Mouse (Mus musculus) left cerebral cortex, postnatal 25 days (tissue): ENCODE measurements around the gene Ddx41. TPM values are rescaled to one million over a fixed set of nuclear protein-coding genes. Genes with fewer than 3 reads are reported as not detected.
A peak's percentile ranks its signal among the peaks of the same experiment; 100 is the strongest.

ENCODE experiments used
- DNase-seq, 2 experiments: peaks; one replicate each; pipeline ENCODE4 v3.0.0; 2022; ENCODE audit warnings: low spot score in 2 of 2, mixed read lengths in 1 of 2
- intact Hi-C: fragments of 180-260 bp; cut with DNase I; formaldehyde crosslinking; loops from one replicate; pipeline ENCODE4 v1.15.1; 2025
- total RNA-seq, 2 experiments: library from RNA; stranded (reverse); gene quantifications; 2 replicates each; pipeline ENCODE4 v1.2.3; 2021

Ddx41 gene
- total RNA-seq, 2 experiments from 2014 or later = 53.6 to 58.0 TPM

DNA sequence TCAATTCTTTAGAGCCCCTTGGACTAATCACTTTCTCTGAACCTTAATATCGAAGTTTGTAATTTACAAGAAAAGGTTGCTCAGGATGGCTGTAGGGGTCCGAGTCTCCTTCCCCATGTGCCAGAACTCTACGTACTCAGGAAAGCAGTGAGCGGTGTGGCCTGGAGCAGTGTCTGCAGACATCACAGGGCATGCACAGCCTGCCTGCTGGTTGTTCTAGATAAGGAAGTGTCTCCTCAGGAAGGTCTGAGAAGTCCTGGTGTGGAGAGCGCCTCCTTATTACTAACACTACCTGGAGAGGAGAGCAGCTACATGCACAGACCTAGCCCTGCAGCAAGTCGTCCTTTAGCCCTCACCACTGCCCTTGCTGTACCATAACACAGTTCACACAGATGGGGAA is 8.3 kb upstream of the Ddx41 start:
- no peak for DNase-seq
- intact Hi-C loops = no loop called here

DNA sequence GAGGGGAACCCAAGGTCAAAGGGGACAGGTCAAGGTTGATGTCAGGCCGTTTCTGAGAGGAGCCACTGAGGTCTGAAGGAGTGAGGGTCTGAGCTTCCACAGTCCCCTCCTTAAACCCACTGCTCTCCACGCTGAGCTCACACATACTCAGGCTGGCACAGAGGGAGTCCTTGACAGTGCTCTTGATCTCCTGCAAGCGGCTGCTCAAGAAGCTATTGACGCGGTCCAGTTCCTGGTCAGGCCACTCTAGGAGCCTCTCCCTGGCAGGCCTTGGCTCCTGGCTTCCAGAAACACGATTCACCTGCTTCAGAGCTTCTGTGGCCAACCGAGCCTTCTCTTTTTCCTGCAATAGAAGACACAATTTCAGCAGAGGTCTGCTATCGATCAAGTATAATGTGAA is 7.0 kb upstream of the Ddx41 start:
- no peak for DNase-seq
- intact Hi-C loops = no loop called here

DNA sequence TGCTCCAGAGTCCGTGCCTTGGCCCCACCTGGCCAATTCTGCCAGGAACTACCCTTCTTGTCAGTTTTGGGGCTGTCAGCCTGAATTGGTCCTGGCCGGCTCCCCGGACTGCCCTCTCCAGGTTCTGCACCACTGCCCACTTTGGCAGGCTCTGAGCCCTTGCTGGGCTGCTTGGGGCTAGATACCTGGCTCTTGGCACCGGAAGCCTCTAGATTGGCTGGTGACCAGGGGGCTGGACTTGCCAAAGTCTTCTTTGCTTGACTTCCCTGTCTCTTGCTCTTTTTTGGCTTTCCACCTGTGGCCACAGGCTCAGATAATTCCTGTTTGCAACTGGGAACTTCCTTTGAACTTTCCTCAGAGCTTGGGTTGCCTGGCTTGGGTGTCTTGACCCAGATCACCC is 6.4 kb upstream of the Ddx41 start:
- DNase-seq = no peak
- intact Hi-C loops = no loop called here

DNA sequence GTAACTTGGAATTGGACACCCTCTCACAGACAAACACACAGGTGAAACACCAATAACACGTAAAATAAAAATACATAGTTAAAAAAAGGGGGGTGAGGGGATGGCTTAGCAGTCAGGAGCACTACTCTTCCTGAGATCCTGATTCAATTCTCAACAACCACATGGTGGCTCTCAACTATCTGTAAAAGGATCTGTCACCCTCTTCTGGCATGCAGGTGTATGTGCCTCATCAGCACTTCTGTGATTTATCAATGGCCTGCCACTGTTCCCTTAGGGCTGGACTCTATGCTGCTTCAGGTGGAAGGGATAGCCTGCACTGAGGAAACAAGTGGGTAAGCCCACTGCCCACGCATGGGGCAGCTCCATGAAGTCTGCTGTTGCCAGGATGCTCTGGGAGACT is 4.5 kb upstream of the Ddx41 start:
- DNase-seq = peak; percentile 46 to 52
- intact Hi-C loops = no loop called here

DNA sequence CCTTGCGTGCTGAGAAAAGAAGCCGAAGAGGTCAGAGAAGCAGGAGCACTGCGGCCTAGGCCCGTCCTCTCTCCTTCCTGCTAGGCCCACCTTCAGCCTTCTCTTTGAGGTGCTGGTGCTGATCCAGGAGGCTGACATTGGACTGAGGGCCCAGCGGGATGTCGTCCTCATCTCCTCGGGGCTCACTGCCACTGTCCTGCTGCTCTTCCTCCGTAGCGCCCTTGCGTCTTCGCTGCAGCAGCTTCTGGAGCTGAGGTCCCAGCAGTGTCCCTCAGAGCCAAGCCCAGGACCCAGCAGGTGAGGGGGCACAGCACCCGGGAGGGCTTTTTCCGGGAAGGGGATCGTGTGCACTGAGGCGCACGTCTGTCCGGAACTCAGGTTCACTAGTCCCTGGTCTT is 663 bp downstream of the Ddx41 start:
- DNase-seq = no peak
- intact Hi-C loops = loop anchor here (5.0 kb wide), 1 partner anchor 128 kb away; no protein-coding TSS in a partner anchor

DNA sequence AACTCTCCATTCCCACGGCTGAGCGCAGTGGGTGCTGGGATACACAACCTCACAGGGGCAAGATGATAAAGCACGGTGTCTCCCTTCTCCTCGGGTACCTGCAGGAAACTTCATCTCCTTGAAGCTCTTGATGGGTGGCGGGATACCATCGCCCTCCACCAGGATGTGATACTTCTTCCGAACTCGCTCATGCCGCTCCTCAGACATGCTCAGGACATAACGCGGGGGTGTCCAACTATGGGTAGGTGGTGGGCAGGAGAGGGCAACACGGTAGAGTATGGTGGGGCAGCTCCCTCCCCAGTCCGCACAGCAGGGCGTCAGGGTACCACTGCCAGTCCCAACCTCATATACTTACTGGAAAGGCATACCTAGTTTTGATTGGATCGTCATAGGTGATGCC is 1.3 kb downstream of the Ddx41 start:
- intact Hi-C loops = loop anchor here (5.0 kb wide), 1 partner anchor 128 kb away; no protein-coding TSS in a partner anchor

DNA sequence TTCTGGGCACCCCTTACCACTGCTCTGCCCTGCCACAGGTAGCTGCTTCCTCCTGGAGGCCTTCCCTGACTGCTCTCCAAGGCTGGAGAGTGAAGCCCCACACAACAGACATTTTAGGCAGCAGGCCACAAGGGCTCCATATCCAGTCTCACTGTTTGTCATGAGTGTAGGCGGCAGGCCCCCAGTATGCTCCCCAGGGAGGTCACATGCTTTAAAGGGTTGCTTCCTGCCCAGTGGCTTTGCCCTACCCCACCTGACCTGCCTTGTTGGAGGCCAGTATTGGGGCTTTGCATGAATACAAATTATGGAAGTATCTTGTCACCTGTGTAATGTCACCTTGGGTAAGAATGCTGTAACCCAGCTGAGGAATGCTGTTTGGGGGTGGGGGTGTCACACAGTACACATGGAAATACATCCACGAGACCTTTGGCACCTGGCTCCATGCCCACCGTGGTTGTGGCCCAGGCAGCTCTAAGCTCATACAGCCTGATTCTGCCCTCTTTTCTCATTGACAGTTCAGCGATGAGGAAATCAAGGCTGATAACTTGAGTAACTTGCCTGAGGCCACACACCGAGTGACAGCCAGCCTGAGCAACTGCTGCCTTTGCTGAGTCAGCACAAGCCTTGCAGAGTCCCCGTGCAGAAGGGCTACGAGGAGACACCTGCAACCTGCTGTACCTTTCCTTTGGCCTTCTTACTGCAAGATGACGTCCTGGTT is 7.1 kb downstream of the Ddx41 start, which contains the start of gene Dok3:
TSS of gene Dok3 (minus strand) at position 99 of the 718 bp plus-strand sequence.
- DNase-seq = no peak
- intact Hi-C loops = no loop called here

More for the DNA sequence above, 1.3 kb downstream of the Ddx41 start:
- DNase-seq = no peak

DNA sequence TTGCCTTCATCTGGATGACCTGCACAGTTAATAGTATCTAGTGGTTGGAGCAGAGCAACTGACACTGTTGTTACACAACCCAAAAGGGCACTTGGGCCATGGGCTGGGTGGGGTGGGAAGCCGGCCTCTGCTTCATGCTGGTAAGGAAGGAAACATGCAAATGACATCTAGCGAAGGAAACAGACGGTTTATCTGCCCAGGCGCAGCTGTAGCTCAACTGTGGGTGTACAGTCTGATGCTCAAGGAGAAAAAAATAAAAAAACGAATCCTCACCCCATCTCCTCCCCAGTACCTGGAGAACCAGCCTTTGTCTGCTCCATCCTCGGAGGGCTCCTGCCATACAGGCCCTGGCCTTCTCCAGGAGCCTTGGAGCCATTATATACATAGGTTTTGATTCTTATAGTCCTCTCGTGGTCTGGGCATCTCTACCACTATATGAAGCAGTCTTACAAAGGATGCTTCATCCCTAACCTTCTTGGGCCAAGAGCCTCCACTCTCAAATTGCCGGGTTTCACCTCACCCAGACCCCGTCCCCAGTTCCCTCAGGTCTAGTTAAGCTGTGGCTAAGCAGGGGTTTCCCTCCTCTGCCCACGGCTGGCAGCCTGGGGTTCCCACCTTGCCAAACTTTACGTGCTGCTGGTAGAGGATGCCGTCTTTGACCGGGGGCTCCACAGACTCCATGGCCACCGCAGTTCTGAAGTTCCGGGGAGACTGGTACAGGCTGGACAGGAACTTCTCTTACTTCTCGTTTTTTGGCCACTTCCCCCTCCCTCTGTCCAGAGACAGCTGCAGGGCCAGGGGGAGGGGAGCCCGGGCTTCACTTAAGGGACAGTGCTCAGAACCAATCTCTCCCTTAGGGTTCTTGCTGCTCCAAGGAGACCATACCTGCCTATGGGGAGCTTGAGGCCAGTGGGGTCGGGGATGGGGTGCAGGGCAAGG is 8.4 kb downstream of the Ddx41 start:
- intact Hi-C loops = no loop called here
- DNase-seq = peak in 1 of 2 experiments; percentile 69

DNA sequence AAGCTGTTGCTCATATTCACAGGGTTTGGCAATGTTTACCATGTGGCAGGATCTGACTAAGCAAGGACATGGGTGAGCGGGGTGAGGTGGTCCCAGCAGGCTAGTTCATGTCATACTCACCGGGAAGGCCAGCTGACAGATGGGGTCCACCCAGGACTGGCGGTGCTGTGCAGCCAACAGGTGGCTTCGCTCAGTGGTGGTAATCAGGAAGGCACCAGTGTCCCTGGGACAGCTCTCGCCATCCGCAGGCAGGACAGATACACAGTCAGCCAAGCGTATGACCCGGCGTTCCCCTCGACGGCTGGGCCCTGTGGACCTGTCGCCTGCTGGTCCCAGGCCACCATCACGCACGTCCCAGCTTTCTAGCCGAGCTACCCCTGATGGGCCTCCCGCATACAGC is 9.2 kb downstream of the Ddx41 start:
- intact Hi-C loops = no loop called here
- no peak for DNase-seq

DNA sequence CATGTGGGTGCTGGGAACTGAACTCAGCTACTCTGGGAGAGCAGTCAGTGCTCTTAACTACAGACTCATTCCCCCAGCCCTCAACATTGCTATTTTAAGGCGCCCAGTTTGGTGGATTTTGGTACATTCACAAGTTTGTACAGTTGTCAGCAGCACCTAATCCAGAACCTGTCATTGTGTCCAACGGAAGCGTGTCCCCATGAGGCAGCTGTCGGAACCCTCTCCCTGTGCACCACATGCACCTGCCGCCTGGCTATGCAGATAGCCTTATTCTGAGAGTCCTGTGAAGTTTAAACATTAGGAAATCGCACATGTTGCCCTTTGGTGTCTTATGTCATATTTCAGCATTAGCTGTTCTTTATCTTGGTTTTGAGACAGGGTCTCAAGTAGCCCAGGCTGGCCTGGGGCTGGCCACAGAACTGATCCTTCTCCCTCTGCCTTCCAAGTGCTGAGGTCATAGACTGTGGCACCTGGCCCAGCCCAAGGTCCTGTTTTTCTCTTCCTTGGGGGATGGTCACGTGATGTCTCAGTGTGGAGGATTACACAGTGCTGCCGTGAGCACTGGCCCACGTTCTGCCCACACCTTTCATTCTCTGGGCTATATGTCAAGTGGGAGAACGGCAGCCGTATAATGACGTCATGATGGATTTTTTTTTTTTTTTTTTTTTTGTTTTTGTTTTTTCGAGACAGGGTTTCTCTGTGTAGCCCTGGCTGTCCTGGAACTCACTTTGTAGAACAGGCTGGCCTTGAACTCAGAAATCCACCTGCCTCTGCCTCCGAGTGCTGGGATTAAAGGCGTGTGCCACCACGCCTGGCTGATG is 10.5 kb downstream of the Ddx41 start:
- intact Hi-C loops = no loop called here
- no peak for DNase-seq

DNA sequence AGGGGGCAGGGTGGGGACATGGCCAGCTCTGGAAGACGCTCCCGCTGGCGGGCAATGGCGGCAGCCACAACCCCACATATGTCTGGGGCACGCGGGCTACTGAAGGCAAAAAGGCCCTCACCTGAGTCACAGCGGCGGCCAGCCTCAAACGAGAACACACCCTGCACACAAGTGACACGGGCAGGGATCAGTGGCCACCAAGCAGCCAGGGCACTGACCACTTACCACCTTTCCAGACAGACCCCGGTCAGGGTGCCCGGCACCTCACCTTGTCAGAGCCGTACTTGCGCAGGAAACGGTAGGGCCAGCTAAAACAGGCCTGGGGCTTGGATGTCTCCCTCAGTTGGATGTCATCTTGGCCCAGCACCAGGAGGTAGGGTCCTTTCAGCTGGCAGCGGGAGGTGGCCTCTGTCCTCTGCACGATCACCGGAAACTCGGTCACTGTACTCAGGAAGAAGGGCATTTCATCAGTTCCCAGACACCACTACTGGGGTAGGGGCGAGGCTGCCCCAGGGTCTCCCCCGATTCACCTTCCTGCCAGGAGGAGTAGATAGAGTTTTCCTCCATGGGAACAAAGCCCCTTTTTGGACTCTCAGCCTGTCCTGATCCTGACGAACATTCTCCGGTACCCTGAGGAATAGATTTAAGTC is 12.4 kb downstream of the Ddx41 start:
- intact Hi-C loops = no loop called here

DNA sequence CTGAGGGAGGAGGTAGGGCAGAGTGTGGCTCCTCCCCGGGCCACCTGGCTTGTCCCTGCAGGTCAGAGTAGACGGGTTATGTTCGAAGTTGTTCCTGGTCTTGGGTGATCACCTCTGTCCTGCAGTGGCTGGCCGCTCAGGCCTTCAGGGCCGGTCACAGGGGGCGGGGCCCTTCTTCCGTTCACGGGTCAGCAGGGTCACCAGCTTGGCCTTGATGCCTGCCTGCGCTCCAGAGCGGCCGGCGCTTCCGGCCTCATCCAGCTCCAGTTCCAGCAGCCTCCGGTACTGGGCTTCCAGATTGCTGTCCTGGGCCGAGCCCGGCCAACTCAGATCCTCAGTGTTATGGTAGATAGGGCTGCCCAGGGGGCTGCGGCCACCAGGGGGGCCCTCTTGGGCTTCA is 13.2 kb downstream of the Ddx41 start:
- no peak for DNase-seq
- intact Hi-C loops = no loop called here

More for the DNA sequence above, 12.4 kb downstream of the Ddx41 start:
- no peak for DNase-seq

DNA sequence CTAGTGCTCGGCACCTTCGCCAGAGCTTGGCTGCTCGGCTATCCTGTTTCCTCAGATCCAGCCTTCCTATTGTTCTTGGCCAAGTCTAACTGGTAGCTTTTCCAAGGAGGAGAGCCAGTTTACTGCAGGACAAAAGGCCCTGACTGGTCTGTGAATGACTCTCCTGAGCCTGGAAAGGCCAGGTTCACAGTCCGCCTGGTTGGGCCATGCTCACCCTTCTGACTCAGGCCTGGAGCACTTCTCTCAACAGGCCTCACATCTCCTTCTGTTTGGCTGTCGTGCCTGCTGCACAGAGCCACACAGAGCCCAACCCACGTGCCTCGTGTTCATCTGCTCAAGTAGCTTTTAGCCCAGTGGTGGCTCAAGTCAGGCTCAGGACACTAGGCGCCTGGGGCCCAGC is 13.7 kb downstream of the Ddx41 start:
- no peak for DNase-seq
- intact Hi-C loops = no loop called here

DNA sequence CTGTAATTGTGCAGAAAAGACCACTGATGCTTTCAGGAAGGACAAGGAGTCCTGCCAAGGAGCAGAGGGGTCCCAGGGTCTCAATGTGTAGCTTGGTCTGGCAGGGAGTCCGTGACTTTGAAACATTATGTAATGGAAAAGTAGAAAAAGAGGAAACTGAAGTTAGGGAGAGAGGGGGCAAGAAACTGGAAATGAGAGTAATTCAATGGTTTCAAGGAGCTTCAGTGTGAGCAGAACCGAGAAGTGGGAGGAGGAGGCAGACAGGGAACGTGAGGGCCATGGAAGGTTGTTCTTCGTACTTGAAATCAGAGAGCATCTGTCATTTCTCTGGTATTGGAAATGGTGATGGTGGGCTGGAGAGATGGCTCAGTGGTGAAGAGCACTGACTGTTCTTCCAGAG is 16.9 kb downstream of the Ddx41 start:
- DNase-seq = no peak
- intact Hi-C loops = loop anchor here (5.0 kb wide), 1 partner anchor 192 kb away; the partner anchor contains the start of gene Mxd3

DNA sequence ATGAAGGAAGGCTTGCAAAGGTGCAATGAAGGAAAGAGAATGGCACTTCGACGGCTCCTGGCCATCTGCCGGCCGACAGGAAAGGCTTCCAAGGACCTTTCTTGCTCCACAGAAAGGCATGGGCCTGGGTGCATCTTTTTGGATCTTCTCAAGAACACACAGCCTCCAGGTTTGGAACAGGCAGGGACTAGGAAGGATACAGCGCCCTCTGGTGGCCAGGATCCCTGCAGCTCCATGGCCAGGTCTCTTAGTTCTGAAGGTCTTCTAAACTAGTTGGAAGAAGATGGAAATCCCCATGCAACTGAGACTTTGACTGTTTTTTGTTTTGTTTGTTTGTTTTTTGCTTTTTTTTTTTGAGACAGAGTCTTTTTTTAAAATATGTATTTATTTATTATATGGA is 19.5 kb downstream of the Ddx41 start:
- DNase-seq = peak; percentile 91 to 95
- intact Hi-C loops = loop anchor here (5.0 kb wide), 1 partner anchor 190 kb away; the partner anchor contains the start of gene Mxd3

DNA sequence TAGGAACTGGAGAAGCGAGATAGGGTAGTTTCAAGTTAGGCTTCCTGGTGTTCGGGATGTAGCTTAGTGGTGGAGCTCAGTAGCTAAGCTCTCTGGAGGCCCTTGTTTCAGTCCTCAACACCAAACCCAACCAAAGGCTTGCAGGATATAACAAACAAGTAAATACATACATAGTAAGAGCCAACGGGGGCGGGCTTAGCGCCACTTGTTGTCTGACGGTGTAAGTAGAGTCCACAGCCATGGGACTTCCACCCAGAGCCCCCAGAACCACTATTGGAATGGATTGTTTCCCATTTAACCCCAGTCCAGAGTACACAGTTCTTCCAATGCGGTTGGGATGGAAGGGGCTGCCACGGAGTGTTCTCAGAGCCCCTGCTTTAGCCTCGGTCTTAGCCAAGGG is 22.6 kb downstream of the Ddx41 start:
- no peak for DNase-seq
- intact Hi-C loops = loop anchor here (2.0 kb wide), 1 partner anchor 35 kb away; no protein-coding TSS in a partner anchor

DNA sequence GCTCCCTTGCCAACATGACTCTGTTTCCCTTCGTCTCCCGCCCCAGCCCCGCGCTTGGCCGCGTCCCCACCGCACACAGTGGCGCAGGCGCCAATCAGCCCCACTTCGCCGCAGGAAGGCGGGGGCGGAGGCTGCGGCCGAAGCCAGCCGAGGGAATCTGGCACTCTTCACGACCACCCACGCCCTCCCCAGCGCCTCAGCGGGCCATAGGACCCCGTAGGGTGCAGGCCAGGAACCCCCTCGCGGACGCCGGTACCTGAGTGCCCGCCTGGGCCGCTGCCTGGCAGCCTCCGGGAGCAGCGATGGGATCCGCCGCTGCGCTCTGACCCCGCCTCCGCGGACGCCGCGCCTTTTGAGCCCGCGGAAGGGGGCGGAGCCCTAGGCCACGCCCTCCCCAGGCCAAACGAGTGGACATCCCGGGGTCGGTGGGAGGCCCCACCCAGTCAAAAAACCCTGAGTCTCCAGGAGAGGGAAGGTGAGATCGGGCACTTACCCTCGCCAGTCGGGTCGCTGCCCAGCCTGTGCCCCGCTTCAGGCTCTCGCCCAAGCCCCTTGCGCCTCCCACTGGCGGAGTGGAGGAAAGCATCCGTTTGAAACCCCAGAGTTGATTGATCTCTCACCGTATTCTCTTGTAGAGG is 23.2 kb downstream of the Ddx41 start, which contains the start of gene Pdlim7:
TSS of gene Pdlim7 (minus strand) at position 566 of the 638 bp plus-strand sequence.
- intact Hi-C loops = loop anchor here (2.0 kb wide), 1 partner anchor 34 kb away; no protein-coding TSS in a partner anchor
- DNase-seq = peak; percentile 86 to 89

DNA sequence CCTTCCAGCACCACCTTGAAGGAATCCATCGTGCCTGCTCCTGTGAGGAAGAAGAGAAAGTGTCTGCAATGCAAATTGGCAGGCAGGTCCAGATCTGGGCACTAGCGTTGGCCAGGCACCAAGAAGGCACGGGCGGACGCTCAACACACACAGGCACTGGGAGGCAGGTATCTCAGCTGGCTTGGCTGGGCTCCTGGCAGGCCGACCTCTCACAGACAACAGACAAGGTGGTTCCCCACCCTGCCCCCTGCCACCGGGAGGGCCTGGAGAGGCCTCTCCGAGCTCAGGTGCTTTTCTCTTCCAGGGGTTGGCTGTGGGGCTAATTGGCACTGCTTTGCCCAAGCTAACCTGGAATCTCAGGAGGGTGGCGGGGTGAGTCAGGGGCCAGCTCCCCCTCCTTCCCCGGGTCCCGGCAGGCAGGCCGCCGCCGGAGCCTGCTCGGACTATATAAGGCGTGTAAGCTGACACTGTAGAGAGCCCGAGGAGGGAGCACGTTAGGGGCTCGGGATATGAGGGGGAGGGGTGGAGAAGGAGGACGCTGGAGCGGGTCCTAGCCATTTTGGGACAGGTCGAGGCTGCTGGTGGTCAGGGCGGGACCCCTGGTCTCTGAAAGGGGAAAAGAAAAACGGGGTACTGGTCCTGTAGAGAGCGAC is 24.0 kb downstream of the Ddx41 start:
- no peak for DNase-seq
- intact Hi-C loops = loop anchor here (2.0 kb wide), 1 partner anchor 34 kb away; no protein-coding TSS in a partner anchor
